Mouse (Mus musculus) intestine, postnatal 0 days (tissue): ENCODE data around the gene Dgcr2. TPM values are rescaled to one million over a fixed set of nuclear protein-coding genes. Genes with fewer than 3 reads are reported as not detected.

ENCODE experiments used
- ATAC-seq: fragments of 200-750 bp; cut with Nextera tagmentation; 2 replicates; pipeline ENCODE4 v1.8.0; 2017; ENCODE audit warnings: mild to moderate bottlenecking, moderate TSS enrichment, moderate library complexity
- H3K27ac ChIP-seq: fragments of 300-500 bp; sonication (generic); 2 replicates; pipeline ENCODE4 v1.5.1; 2014; ENCODE audit warnings: mild to moderate bottlenecking, low read depth, low read length, moderate library complexity
- H3K27me3 ChIP-seq: fragments of 300-500 bp; sonication (generic); replicated peaks from 2 replicates; pipeline ENCODE4 v1.6.1; 2014; ENCODE audit warnings: low read length, mixed read lengths; ENCODE audit not compliant: control insufficient read depth, insufficient read depth
- H3K36me3 ChIP-seq: fragments of 300-500 bp; sonication (generic); 2 replicates; pipeline ENCODE4 v1.6.1; 2014; ENCODE audit warnings: mild to moderate bottlenecking, moderate library complexity; ENCODE audit not compliant: control insufficient read depth, insufficient read depth
- H3K4me1 ChIP-seq: fragments of 300-500 bp; sonication (generic); replicated peaks from 2 replicates; pipeline ENCODE4 v1.6.1; 2014; ENCODE audit warnings: antibody characterized with exemption, low read length, mixed read lengths; ENCODE audit not compliant: control insufficient read depth, insufficient read depth
- H3K4me2 ChIP-seq: fragments of 300-500 bp; sonication (generic); replicated peaks from 2 replicates; pipeline ENCODE4 v1.6.1; 2014; ENCODE audit warnings: low read depth, mild to moderate bottlenecking, moderate library complexity
- H3K4me3 ChIP-seq: fragments of 300-500 bp; sonication (generic); 2 replicates; pipeline ENCODE4 v1.5.1; 2014; ENCODE audit warnings: low read depth, low read length
- H3K9ac ChIP-seq: fragments of 300-500 bp; sonication (generic); 2 replicates; pipeline ENCODE4 v1.6.1; 2014; ENCODE audit warnings: mild to moderate bottlenecking, low read depth, low read length
- H3K9me3 ChIP-seq: fragments of 300-500 bp; sonication (generic); 2 replicates; pipeline ENCODE4 v1.6.1; 2016; ENCODE audit warnings: mixed run types; ENCODE audit not compliant: control insufficient read depth
- CTCF ChIP-seq: sonication (generic); IDR thresholded peaks from 2 replicates; pipeline ENCODE4 v1.5.1; 2016; ENCODE audit warnings: low read depth, mild to moderate bottlenecking, control low read depth, antibody characterized with exemption, moderate library complexity
- WGBS: fragments of 180-500 bp; shearing (Covaris S2); extraction: QIAGEN DNeasy Blood & Tissue Kit; methylation state at CpG from one replicate; pipeline ENCODE4 v1.1.7; 2014; 5-methylcytosine and 5-hydroxymethylcytosine counted together
- polyA plus RNA-seq: library from polyadenylated mRNA; unstranded; fragments of >200 nt; fragmentation: Nextera tagmentation; extraction: Ambion mirVana; gene quantifications from 2 replicates; pipeline ENCODE4 v1.2.1, GENCODE M21; 2015

Dgcr2 gene
- polyA plus RNA-seq, 1 experiment from 2014 or later = 35.3 TPM

- no peaks in the 10 kb centered on the region for H3K36me3 ChIP-seq
- H3K27me3 ChIP-seq = no peaks in the 10 kb centered on the region
- peak; percentile 98 for ATAC-seq
- H3K9me3 ChIP-seq = no peaks in the 10 kb centered on the region
- WGBS = 0% methylated on average over 37 of the region's 38 CpGs
- TF ChIP-seq CTCF = no peak
- peak within 1 kb of the TSS; percentile 78 for H3K9ac ChIP-seq
- H3K27ac ChIP-seq = peak within 1 kb of the TSS; percentile 92
- H3K4me3 ChIP-seq = peak within 1 kb of the TSS; percentile 62
- H3K4me1 ChIP-seq = peaks cover 8% of the 10 kb centered on the region
- H3K4me2 ChIP-seq = peak within 1 kb of the TSS; percentile 74
Measured at GRCm38 (mm10) chr16:17891567-17891959, 6.8 kb downstream of the Dgcr2 start, which contains the start of gene Gm20518. Gene Gm20518, minus strand, starts transcription at chr16:17891671.

DNA sequence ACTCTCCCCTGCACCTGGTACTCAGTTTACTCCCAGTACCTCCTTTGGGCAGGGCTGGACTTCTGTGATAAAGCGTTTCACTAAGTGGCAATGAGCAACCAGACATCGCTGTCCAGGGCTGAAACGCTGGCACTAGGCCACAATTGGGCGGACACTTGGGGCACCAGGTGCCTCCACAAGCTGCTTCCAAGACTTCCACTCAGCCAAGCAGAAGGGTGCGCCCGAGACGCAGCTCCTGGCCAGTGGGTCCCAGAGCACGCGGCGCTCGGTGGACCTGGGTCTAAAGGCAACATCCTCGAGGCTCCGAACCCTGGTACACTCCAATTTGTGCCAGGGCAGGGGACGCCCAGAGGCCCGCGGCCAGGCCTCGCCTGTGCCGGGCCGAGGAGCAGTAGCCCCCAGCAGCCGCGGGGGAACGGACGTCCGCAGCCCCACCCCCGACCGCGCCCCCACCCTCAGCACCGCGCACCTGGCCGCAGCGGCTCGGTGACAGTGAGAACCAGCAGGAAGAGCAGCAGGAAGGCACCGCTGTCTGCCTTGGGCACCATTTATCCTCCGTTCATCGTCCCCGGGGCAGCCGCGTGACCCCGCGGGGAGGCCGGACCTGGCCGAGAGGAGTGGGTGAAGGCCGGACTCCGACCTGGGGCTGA, 7.3 kb downstream of the Dgcr2 start:
- no peak for TF ChIP-seq CTCF
- H3K27ac ChIP-seq = peak overlapping the region; percentile 92
- 0% methylated on average over 44 of the region's 44 CpGs for WGBS
- peak overlapping the region; percentile 78 for H3K9ac ChIP-seq
- no peaks in the 10 kb centered on the region for H3K9me3 ChIP-seq
- peak overlapping the region; percentile 74 for H3K4me2 ChIP-seq
- ATAC-seq = peak; percentile 77
- no peaks in the 10 kb centered on the region for H3K36me3 ChIP-seq
- peaks cover 8% of the 10 kb centered on the region for H3K4me1 ChIP-seq
- H3K4me3 ChIP-seq = peak overlapping the region; percentile 62
- no peaks in the 10 kb centered on the region for H3K27me3 ChIP-seq

DNA sequence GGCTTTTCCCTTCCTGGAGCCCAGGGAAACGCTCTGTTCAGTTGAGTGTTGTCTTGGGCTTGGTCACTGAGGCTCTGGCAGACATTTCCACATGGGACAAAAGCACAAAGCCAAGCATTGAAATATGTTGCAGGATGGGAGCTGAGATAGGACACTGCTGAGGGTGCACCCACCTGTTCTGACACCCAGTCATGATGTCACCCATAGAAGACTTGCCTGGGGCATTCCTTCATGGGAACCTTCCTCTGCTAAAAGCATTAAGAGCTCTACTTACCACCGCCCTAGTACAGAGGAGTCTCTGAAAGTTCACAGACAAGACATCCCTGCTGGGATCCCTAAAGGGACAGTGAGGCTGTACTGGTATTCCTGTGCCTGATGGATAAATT, 8.0 kb downstream of the Dgcr2 start:
- H3K27ac ChIP-seq = no peak overlapping the region
- no peaks in the 10 kb centered on the region for H3K36me3 ChIP-seq
- H3K4me1 ChIP-seq = peaks cover 8% of the 10 kb centered on the region
- 28% methylated on average over 2 of the region's 2 CpGs for WGBS
- ATAC-seq = no peak
- peak overlapping the region; percentile 78; the same call in 1 of the 2 replicates for H3K9ac ChIP-seq
- peak overlapping the region; percentile 62 for H3K4me3 ChIP-seq
- no peaks in the 10 kb centered on the region for H3K27me3 ChIP-seq
- no peaks in the 10 kb centered on the region for H3K9me3 ChIP-seq
- no peak for TF ChIP-seq CTCF
- peak overlapping the region; percentile 74 for H3K4me2 ChIP-seq

DNA sequence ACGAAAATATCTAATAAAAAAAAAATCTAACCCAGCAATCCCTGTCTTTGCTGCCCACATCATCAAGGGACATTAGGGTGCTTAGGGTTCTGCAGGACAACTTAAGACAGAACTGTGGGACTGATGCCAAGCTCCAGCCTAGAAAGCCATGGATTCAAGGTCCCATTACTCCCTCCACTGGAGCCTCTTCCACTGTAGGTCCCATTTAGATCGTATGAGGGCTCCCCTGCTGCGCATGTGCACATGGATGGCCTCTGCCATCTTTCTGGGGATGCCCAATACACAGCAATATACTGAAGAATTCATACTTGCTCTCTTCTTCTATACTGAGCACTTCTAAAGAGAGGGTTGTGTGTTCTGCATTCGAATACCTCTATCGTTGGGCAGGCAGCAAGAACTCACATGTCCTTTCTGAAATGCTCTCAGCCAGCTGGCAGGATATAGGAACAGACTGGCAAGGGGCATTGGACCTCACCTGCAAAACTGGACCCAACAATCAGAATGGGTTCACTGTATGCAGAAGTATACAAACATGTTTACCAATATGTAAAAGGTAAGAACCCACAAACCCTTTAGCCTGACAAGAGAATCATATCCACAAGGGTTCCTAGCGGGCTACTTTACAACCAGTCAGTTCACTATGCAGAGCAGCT, 8.5 kb downstream of the Dgcr2 start:
- Histone ChIP-seq H3K4me3 (peak overlapping the region; percentile 62), H3K4me2 (peak overlapping the region; percentile 74), H3K27me3 (no peaks in the 10 kb centered on the region), H3K4me1 (peaks cover 8% of the 10 kb centered on the region), H3K9me3 (no peaks in the 10 kb centered on the region), H3K27ac (no peak overlapping the region), H3K36me3 (no peaks in the 10 kb centered on the region), H3K9ac (no peak overlapping the region)
- 79% methylated on average over 6 of the region's 6 CpGs for WGBS
- ATAC-seq = no peak
- TF ChIP-seq CTCF = no peak

- Histone ChIP-seq H3K4me3 (no peak overlapping the region), H3K4me1 (no peaks in the 10 kb centered on the region), H3K9me3 (no peaks in the 10 kb centered on the region), H3K4me2 (no peak overlapping the region), H3K27me3 (no peaks in the 10 kb centered on the region), H3K27ac (no peak overlapping the region), H3K36me3 (0 out of 2 replicates have a peak, but pooled peaks cover 9% of the 10 kb centered on the region), H3K9ac (no peak overlapping the region)
- no peak for TF ChIP-seq CTCF
- ATAC-seq = peak; percentile 31; the same call in 1 of the 2 replicates
- 60% methylated on average over 6 of the region's 6 CpGs for WGBS
Measured at GRCm38 (mm10) chr16:17884116-17884515, 14.2 kb downstream of the Dgcr2 start.

DNA sequence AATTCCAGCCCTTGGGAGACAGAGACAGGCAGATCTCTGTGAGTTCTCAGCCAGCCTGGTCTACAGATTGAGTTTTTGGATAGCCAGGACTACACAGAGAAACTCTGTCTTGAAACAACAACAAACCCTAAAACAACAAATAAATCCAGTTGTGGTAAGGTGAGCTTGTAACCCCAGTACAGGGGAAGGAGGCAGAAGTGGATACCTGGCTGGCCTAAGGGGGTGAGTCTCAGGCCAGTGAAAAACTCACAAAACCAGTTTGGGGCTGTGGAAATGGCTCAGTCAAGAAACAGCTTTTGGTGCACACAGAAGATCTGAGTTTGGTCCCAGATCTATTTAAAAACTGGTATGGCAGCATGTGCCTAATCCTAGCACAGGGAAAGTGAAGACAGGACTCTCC, 16.2 kb downstream of the Dgcr2 start:
- Histone ChIP-seq H3K9me3 (no peaks in the 10 kb centered on the region), H3K4me1 (no peaks in the 10 kb centered on the region), H3K27ac (no peak overlapping the region), H3K4me2 (no peak overlapping the region), H3K36me3 (peaks cover 9% of the 10 kb centered on the region; the same call in 1 of the 2 replicates), H3K9ac (no peak overlapping the region), H3K4me3 (no peak overlapping the region), H3K27me3 (no peaks in the 10 kb centered on the region)
- TF ChIP-seq CTCF = no peak
- ATAC-seq = no peak
